Mouse (Mus musculus) limb, embryonic 14.5 days (tissue): Measurements from ENCODE around the gene Nanos1. TPM values are rescaled to one million over a fixed set of nuclear protein-coding genes. Genes with fewer than 3 reads are reported as not detected.

Experiments used
- ATAC-seq: fragments of 200-750 bp; cut with Nextera tagmentation; 2 replicates; pipeline ENCODE4 v1.8.0; 2017; ENCODE audit warnings: low read depth, moderate number of reproducible peaks, moderate TSS enrichment; ENCODE audit not compliant: low FRiP score
- DNase-seq: peaks from one replicate; pipeline ENCODE4 v3.0.0-alpha.2; 2015; ENCODE audit warnings: low spot score
- H3K27ac ChIP-seq: fragments of 300-500 bp; sonication (generic); replicated peaks from 2 replicates; pipeline ENCODE4 v1.5.1; 2014; ENCODE audit warnings: low read depth, mild to moderate bottlenecking, low read length, moderate library complexity, mixed read lengths
- H3K27me3 ChIP-seq: fragments of 300-500 bp; sonication (generic); 2 replicates; pipeline ENCODE4 v1.6.1; 2014; ENCODE audit warnings: low read length, mixed read lengths; ENCODE audit not compliant: control insufficient read depth, insufficient read depth
- H3K36me3 ChIP-seq: fragments of 300-500 bp; sonication (generic); 2 replicates; pipeline ENCODE4 v1.6.1; 2014; ENCODE audit warnings: mild to moderate bottlenecking, low read length, moderate library complexity, mixed read lengths; ENCODE audit not compliant: control insufficient read depth, insufficient read depth
- H3K4me1 ChIP-seq: fragments of 300-500 bp; sonication (generic); 2 replicates; pipeline ENCODE4 v1.6.1; 2014; ENCODE audit warnings: antibody characterized with exemption, low read length, mixed read lengths; ENCODE audit not compliant: control insufficient read depth, insufficient read depth
- H3K4me2 ChIP-seq: fragments of 300-500 bp; sonication (generic); replicated peaks from 2 replicates; pipeline ENCODE4 v1.6.1; 2014; ENCODE audit warnings: low read depth, mild to moderate bottlenecking, low read length, moderate library complexity; ENCODE audit not compliant: severe bottlenecking
- H3K4me3 ChIP-seq: fragments of 300-500 bp; sonication (generic); replicated peaks from 2 replicates; pipeline ENCODE4 v1.5.1; 2014; ENCODE audit warnings: low read length
- H3K9ac ChIP-seq: fragments of 300-500 bp; sonication (generic); 2 replicates; pipeline ENCODE4 v1.6.1; 2014; ENCODE audit warnings: mild to moderate bottlenecking, low read depth, low read length, moderate library complexity; ENCODE audit not compliant: severe bottlenecking
- H3K9me3 ChIP-seq: fragments of 300-500 bp; sonication (generic); 2 replicates; pipeline ENCODE4 v1.6.1; 2016; ENCODE audit warnings: low read length; ENCODE audit not compliant: control insufficient read depth
- POLR2A ChIP-seq: fragments of 200-500 bp; IDR thresholded peaks from 2 replicates; pipeline ENCODE4 v1.8.0; 2012; ENCODE audit warnings: inconsistent platforms, mild to moderate bottlenecking, moderate library complexity, borderline replicate concordance; ENCODE audit not compliant: insufficient read depth, insufficient read length; ENCODE audit errors: extremely low read depth
- WGBS: fragments of 180-500 bp; shearing (Covaris S2); extraction: QIAGEN DNeasy Blood & Tissue Kit; methylation state at CpG from one replicate; pipeline ENCODE4 v1.1.7; 2014; 5-methylcytosine and 5-hydroxymethylcytosine counted together
- microRNA-seq: library from miRNA; unstranded; fragments of <30 nt; microRNA quantifications from one replicate; pipeline ENCODE4, GENCODE M21; 2016
- polyA plus RNA-seq, 2 experiments: library from polyadenylated mRNA; depleted of rRNA in 1 of 2; stranded (reverse) in 1 of 2; unstranded in 1 of 2; fragments of >200 nt; fragmentation: Nextera tagmentation in 1 of 2; extraction: Ambion mirVana in 1 of 2; gene quantifications; 2 replicates each; pipeline versions ENCODE4 v1.2.1 to v1.2.3; 2012 to 2014

Gene Nanos1
- polyA plus RNA-seq, 2 experiments = 1.5 TPM

- Histone ChIP-seq H3K4me2 (no peak overlapping the region), H3K27ac (no peak overlapping the region), H3K9me3 (no peaks in the 10 kb centered on the region), H3K36me3 (no peaks in the 10 kb centered on the region), H3K9ac (no peak overlapping the region), H3K4me3 (no peak overlapping the region), H3K4me1 (no peaks in the 10 kb centered on the region), H3K27me3 (no peaks in the 10 kb centered on the region)
- ATAC-seq (no peak), DNase-seq (no peak)
- WGBS = 95% methylated on average over 2 of the region's 2 CpGs
- no peak for TF ChIP-seq POLR2A
These were observed 41.6 kb downstream of the Nanos1 start for GRCm38 (mm10) chr19:60797415-60797814.

DNA sequence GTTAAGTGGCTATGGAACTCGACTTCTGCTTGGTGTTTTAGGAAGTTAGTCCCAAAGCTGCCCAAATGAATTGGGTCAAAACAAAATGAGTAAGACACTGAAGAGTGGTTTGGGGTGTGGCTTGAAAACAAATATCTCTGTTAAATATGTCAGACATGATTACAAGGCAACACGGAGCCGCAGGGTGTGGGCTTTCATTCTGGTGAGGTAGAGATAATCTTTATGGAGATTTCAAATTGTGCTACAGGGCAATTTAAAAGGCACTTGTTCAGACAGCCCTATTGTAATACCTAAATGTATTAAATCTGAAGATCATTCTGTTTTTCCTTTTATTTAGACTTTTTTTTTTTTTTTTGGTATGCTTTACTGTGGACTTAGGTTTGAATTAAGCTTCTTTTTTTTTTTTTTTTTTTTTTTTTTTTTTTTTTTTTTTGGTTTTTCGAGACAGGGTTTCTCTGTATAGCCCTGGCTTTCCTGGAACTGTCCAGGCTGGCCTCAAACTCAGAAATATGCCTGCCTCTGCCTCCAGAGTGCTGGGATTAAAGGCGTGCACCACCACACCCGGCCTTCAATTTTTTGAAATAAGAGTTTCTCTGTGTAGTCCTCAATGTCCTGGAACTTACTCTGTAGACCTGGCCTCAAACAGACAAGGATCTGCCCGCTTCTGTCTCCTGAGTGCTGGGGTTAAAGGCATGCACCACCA, 44.2 kb downstream of the Nanos1 start:
- no peak overlapping the region for H3K4me2 ChIP-seq
- WGBS = 77% methylated on average over 7 of the region's 7 CpGs
- H3K27ac ChIP-seq = no peak overlapping the region
- no peak overlapping the region for H3K9ac ChIP-seq
- no peak for TF ChIP-seq POLR2A
- ATAC-seq (no peak), DNase-seq (no peak)
- H3K4me1 ChIP-seq = no peaks in the 10 kb centered on the region
- no peaks in the 10 kb centered on the region for H3K36me3 ChIP-seq
- no peaks in the 10 kb centered on the region for H3K27me3 ChIP-seq
- no peak overlapping the region for H3K4me3 ChIP-seq
- no peaks in the 10 kb centered on the region for H3K9me3 ChIP-seq

GRCm38 (mm10) chr19:60804903-60805302, 49.1 kb downstream of the Nanos1 start:
- H3K27me3 ChIP-seq = no peaks in the 10 kb centered on the region
- H3K4me1 ChIP-seq = no peaks in the 10 kb centered on the region
- no peak overlapping the region for H3K4me3 ChIP-seq
- WGBS = 70% methylated on average over 2 of the region's 2 CpGs
- H3K4me2 ChIP-seq = no peak overlapping the region
- H3K9me3 ChIP-seq = no peaks in the 10 kb centered on the region
- ATAC-seq (no peak), DNase-seq (no peak)
- H3K36me3 ChIP-seq = no peaks in the 10 kb centered on the region
- no peak overlapping the region for H3K27ac ChIP-seq
- TF ChIP-seq POLR2A = no peak
- H3K9ac ChIP-seq = no peak overlapping the region

Small RNA genes lying within 50 kb of the gene (microRNA-seq; reads per million reads assigned to microRNA genes)
- not detected for gene mmu-mir-3084-1

Other genes with a start within 250 kb of the Nanos1 start
- 16.7 and 16.8 TPM in 2 replicates for gene Cacul1, start 175.0 kb upstream of the Nanos1 start, polyA plus RNA-seq (2012; rRNA removed)
- gene Cacul1, start 175.0 kb upstream of the Nanos1 start, polyA plus RNA-seq (2014; fragmentation: Nextera tagmentation; extraction: Ambion mirVana) = 23.3 and 28.3 TPM in 2 replicates
- gene Eif3a, start 34.7 kb downstream of the Nanos1 start, polyA plus RNA-seq (2012; rRNA removed) = 75.3 and 122 TPM in 2 replicates
- gene Eif3a, start 34.7 kb downstream of the Nanos1 start, polyA plus RNA-seq (2014; fragmentation: Nextera tagmentation; extraction: Ambion mirVana) = 162 and 163 TPM in 2 replicates
- 29.3 and 37.8 TPM in 2 replicates for gene Fam45a, start 55.6 kb downstream of the Nanos1 start, polyA plus RNA-seq (2012; rRNA removed)
- gene Fam45a, start 55.6 kb downstream of the Nanos1 start, polyA plus RNA-seq (2014; fragmentation: Nextera tagmentation; extraction: Ambion mirVana) = 42.6 and 43.9 TPM in 2 replicates
- gene Sfxn4, start 105.5 kb downstream of the Nanos1 start, polyA plus RNA-seq (2012; rRNA removed) = 11.2 TPM in 2 replicates
- gene Sfxn4, start 105.5 kb downstream of the Nanos1 start, polyA plus RNA-seq (2014; fragmentation: Nextera tagmentation; extraction: Ambion mirVana) = 8.8 and 9.7 TPM in 2 replicates
- 80.9 and 83.8 TPM in 2 replicates for gene Prdx3, start 118.6 kb downstream of the Nanos1 start, polyA plus RNA-seq (2012; rRNA removed)
- 103 and 109 TPM in 2 replicates for gene Prdx3, start 118.6 kb downstream of the Nanos1 start, polyA plus RNA-seq (2014; fragmentation: Nextera tagmentation; extraction: Ambion mirVana)
- gene Grk5, start 133.8 kb downstream of the Nanos1 start, polyA plus RNA-seq (2012; rRNA removed) = 3.5 and 3.8 TPM in 2 replicates
- gene Grk5, start 133.8 kb downstream of the Nanos1 start, polyA plus RNA-seq (2014; fragmentation: Nextera tagmentation; extraction: Ambion mirVana) = 2.7 and 3.2 TPM in 2 replicates